Mouse (Mus musculus): ENCODE measurements around the gene Gpc6. TPM values are rescaled to one million over a fixed set of nuclear protein-coding genes. Genes with fewer than 3 reads are reported as not detected.

Gpc6 gene
- total RNA-seq, 2 experiments from 2014 or later = 1.2 TPM; not detected in 1

- ATAC-seq (replicated peaks; ENCODE audit: low FRiP score, low TSS enrichment, poor library complexity, severe bottlenecking) = no peak
Measured at GRCm38 (mm10) chr14:117193364-117193763, 268.2 kb downstream of the Gpc6 start.

DNA sequence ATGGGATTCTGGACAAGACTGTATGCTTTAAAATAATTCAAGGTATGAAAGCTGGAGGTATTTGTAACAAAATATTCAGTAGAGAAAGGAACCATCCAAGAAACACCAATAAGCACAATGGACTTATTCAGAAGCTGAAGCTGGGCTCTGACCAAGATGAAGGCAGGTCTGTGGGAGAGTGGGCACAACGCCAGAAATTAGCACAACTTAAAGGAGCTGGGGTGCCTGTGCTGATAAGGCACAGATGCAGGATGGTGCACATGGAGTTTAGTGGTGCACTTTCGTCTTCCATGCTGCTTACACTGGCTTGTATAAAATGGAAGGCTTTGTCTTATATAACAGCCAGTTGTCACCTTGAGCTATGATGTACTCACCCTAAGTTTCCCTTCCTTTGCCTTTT lies 276.9 kb downstream of the Gpc6 start:
- no peak for ATAC-seq (replicated peaks; ENCODE audit: low FRiP score, low TSS enrichment, poor library complexity, severe bottlenecking)

- no peak for ATAC-seq (replicated peaks; ENCODE audit: low FRiP score, low TSS enrichment, poor library complexity, severe bottlenecking)
Measured at GRCm38 (mm10) chr14:117203960-117204359, 278.8 kb downstream of the Gpc6 start.

- no peak for ATAC-seq (replicated peaks; ENCODE audit: low FRiP score, low TSS enrichment, poor library complexity, severe bottlenecking)
Measured at GRCm38 (mm10) chr14:117214373-117214772, 289.3 kb downstream of the Gpc6 start.

GRCm38 (mm10) chr14:117226920-117227319 lies 301.8 kb downstream of the Gpc6 start:
- ATAC-seq (replicated peaks; ENCODE audit: low FRiP score, low TSS enrichment, poor library complexity, severe bottlenecking) = no peak

- no peak for ATAC-seq (replicated peaks; ENCODE audit: low FRiP score, low TSS enrichment, poor library complexity, severe bottlenecking)
Measured at GRCm38 (mm10) chr14:117230476-117230875, 305.4 kb downstream of the Gpc6 start.

DNA sequence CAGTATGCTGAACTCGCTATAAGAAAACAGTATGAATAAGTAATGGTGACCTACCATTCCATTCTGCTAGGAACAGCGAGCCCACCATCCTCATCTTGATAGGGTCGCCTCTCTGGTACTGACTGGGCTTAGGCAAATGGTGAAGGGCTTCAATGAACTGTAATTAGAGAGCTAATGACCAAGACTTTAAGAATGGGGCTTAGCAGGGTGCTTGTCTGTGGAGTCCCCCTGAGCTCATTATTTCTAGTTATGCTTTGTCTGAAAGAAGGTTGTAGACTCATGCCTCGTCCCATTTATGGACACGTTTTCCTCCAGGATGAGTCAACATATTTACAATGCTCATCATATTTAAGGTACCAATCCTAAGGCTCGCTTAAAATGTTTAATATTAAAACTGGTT lies 313.1 kb downstream of the Gpc6 start:
- ATAC-seq (replicated peaks; ENCODE audit: low FRiP score, low TSS enrichment, poor library complexity, severe bottlenecking) = no peak

GRCm38 (mm10) chr14:117239694-117240427 lies 314.7 kb downstream of the Gpc6 start:
- no peak for ATAC-seq (replicated peaks; ENCODE audit: low FRiP score, low TSS enrichment, poor library complexity, severe bottlenecking)

DNA sequence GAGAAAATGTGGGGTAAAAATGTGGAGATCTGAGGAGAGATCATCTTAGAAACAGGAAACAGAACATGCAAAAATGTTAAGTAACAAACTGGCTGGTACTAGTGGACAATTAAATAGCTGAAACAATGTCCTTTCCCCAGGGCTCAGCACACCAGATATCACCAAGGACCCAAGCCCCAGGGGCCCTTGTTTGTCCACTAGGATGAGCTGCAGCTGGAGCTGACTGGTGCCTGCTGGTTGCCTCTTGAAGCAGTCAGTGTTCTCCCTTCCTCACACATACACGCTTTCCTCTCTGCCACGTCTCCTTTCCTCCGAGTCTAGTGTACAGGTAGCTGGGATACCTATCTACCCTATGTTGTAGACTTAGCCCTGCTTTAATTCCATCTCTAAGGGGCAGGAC lies 320.5 kb downstream of the Gpc6 start:
- ATAC-seq (replicated peaks; ENCODE audit: low FRiP score, low TSS enrichment, poor library complexity, severe bottlenecking) = no peak

DNA sequence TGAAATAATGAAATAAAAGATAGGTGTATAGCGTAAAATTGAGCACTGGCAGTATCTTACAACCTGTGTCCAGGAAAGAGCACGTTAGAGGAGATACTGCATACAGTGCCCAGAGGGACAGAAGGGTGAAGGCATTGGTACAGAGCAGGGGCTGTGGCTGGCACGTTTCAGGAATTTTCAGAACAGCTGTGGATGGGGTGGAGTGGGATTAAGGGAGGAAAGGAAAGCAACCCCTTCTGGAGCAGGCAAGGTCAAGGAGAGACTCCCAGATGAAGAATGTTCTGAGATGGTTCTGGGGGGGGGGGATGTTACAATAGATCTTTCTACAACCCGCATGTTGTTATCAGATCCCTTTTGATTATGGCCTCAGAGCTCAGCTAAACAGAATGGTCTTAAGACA lies 331.1 kb downstream of the Gpc6 start:
- no peak for ATAC-seq (replicated peaks; ENCODE audit: low FRiP score, low TSS enrichment, poor library complexity, severe bottlenecking)

DNA sequence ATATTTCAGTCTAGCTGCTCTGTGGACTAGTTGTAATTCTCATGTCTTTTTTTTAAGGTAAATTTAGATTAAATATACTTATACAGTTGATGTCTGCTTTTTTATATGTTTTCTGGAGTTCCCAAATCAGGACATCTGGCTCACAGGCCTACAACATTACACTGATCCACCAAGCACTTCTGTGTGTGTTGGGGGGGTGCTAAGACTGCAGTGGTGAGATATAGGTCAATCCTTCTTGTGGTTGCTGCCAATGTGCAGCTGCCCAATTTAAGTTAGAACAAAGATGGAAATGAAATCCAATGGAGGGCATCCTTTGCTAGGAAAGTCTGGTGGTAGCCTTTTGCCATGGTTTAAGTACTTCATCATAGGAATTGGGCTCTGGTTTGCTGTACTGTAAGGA lies 340.5 kb downstream of the Gpc6 start:
- ATAC-seq (replicated peaks; ENCODE audit: low FRiP score, low TSS enrichment, poor library complexity, severe bottlenecking) = no peak

- ATAC-seq (replicated peaks; ENCODE audit: low FRiP score, low TSS enrichment, poor library complexity, severe bottlenecking) = no peak
Measured at GRCm38 (mm10) chr14:117267823-117268601, 342.9 kb downstream of the Gpc6 start.

- no peak for ATAC-seq (replicated peaks; ENCODE audit: low FRiP score, low TSS enrichment, poor library complexity, severe bottlenecking)
Measured at GRCm38 (mm10) chr14:117283631-117284030, 358.5 kb downstream of the Gpc6 start.

DNA sequence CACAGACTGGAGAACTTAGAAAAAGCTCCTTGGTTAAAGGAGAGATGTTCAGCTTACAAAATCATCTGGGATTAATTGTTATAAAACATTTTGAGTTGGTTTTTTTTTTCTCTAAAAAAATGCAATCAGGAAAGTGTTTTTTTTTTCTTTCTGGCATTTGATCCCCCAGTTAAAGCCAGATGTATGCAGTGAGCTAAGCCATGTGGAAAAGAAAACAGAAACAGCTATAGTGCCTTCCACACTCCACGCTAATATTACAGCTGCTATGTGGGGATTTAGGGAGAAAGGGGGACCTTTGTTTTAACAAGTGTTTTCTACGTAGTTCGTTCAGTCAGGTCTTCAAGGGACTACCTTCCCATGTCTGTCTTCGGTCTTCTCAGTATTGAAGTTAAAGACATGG lies 368.6 kb downstream of the Gpc6 start:
- ATAC-seq (replicated peaks; ENCODE audit: low FRiP score, low TSS enrichment, poor library complexity, severe bottlenecking) = no peak

GRCm38 (mm10) chr14:117296207-117296838 lies 371.2 kb downstream of the Gpc6 start:
- ATAC-seq (replicated peaks; ENCODE audit: low FRiP score, low TSS enrichment, poor library complexity, severe bottlenecking) = no peak

- ATAC-seq (replicated peaks; ENCODE audit: low FRiP score, low TSS enrichment, poor library complexity, severe bottlenecking) = no peak
Measured at GRCm38 (mm10) chr14:117301019-117301418, 375.9 kb downstream of the Gpc6 start.

DNA sequence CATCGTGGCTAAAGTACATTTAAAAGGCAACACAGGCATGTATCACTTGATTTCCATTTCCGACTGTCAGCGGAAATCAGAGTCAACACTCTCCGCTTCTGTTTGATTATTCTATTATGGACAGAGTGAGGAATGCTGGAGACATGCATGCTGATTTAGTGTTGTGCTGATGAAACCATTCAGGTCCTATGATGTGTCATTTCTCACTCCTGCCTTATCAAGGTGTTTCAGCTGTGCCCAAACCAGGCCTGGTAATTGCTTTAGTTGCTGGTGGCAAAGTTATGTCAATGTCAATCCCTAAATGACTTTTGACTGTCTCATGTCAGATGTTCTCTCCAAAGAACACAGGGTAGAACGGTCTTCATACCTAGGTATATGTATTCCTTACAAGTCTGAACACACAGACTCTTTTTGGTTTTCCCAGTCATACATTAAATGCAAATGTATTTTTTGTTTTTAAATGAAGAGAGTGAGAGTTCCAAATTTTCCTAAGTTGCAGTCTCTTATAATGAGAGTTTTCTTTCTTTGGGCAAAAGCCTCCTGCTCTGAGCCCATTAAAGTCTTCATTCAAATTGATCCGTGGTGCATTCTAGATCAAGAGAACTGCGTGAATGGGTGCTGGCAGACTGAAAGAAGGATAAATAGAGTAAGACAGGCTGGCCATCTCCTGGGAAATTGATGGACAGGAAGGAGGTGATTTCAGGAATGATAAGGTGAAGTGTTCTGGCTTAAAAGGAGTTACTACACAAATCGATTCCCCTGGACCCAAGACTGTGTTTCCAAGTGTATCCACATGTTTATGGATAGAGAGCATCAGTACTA lies 379.0 kb downstream of the Gpc6 start:
- no peak for ATAC-seq (replicated peaks; ENCODE audit: low FRiP score, low TSS enrichment, poor library complexity, severe bottlenecking)

GRCm38 (mm10) chr14:117304723-117305010 lies 379.6 kb downstream of the Gpc6 start:
- ATAC-seq (replicated peaks; ENCODE audit: low FRiP score, low TSS enrichment, poor library complexity, severe bottlenecking) = no peak

- ATAC-seq (replicated peaks; ENCODE audit: low FRiP score, low TSS enrichment, poor library complexity, severe bottlenecking) = no peak
Measured at GRCm38 (mm10) chr14:117309997-117310520, 384.9 kb downstream of the Gpc6 start.

DNA sequence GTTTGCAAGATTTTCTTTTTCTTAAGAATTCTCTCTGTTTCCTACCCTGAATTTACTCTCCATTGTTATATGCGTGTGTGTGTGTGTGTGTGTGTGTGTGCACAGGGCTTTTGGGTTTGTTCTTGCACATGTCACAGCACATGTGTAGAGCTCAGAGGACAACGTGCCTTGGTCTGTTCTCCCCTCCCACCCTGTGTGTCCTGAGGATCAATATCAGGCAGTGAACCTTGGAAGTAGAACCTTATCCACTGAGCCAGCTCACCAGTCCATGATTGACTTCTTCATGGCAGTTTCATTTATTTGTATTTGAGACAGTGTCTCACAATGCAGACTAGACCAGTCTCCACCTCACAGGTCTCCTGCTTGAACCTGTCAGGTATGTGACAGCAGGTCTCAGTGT lies 399.1 kb downstream of the Gpc6 start:
- ATAC-seq (replicated peaks; ENCODE audit: low FRiP score, low TSS enrichment, poor library complexity, severe bottlenecking) = no peak

All from megakaryocyte-erythroid progenitor cell, adult 5-6 weeks (primary cell).